Mouse (Mus musculus): ENCODE data around the gene Gm43302.
"Not testable (repeated sequence)": the region's sequence is repeated elsewhere in the genome, so short reads cannot be mapped to it uniquely, and the experiment has no call there.

Gene Gm43302

GRCm38 (mm10) chr5:105293226-105294165 lies at the start of gene Gm43302, which contains the start of gene Gbp6:
Gene Gm43302, minus strand, starts transcription at chr5:105293695.
Gene Gbp6, minus strand, starts transcription at chr5:105293698.
- DNase-seq (ENCODE audit: low spot score in 2 of 2) = not testable (repeated sequence)

- DNase-seq (ENCODE audit: low spot score in 2 of 2) = no peak
Measured at GRCm38 (mm10) chr5:105341281-105341680, 47.8 kb upstream of the Gm43302 start.

DNA sequence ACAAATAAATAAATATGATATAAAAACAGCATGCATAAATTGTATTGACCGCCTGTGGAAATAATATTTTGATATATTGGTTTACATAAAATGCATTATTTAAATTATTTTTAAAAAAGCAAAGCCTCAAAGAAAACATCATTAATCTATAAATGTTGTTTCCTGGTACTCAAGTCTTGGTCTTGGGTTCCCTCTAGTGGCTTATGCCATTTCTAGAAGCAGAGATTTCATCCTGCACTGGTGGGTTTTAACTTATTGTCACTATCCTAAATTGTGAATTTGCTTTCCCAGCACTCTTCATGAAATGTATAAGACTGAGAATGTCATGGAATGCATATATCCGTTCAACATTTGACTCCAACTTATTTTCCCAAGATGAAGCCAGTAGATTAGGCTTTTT lies 29.0 kb upstream of the Gm43302 start:
- no peak for DNase-seq (ENCODE audit: low spot score in 2 of 2)

GRCm38 (mm10) chr5:105310941-105311340 lies 17.4 kb upstream of the Gm43302 start:
- DNase-seq (ENCODE audit: low spot score in 2 of 2) = no peak

GRCm38 (mm10) chr5:105309148-105309547 lies 15.7 kb upstream of the Gm43302 start:
- DNase-seq (ENCODE audit: low spot score in 2 of 2) = not testable (repeated sequence)

GRCm38 (mm10) chr5:105306946-105307345 lies 13.5 kb upstream of the Gm43302 start:
- not testable (repeated sequence) for DNase-seq (ENCODE audit: low spot score in 2 of 2)

GRCm38 (mm10) chr5:105306159-105306581 lies 12.7 kb upstream of the Gm43302 start:
- DNase-seq (ENCODE audit: low spot score in 2 of 2) = no peak

GRCm38 (mm10) chr5:105305671-105306070 lies 12.2 kb upstream of the Gm43302 start:
- DNase-seq (ENCODE audit: low spot score in 2 of 2) = not testable (repeated sequence)

DNA sequence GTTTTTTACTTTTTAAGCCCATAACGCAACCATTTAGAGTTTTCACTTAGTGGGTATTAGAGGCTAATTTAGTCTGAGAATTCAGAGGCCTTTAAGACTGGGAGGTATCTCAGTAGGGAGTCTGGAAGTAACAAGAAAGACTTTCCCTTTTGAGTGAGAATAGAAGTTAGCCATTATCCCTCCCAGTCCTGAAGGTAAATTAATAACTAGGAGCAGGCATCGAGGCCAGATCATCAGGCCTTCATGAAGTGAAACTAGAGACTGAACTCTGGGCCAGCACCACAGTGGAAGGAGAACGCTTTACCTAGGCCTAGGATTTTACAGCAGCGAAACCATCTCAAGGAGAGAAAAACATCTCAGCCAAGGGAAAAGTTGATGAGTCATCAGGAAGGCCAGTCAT lies 8.5 kb upstream of the Gm43302 start:
- no peak for DNase-seq (ENCODE audit: low spot score in 2 of 2)

DNA sequence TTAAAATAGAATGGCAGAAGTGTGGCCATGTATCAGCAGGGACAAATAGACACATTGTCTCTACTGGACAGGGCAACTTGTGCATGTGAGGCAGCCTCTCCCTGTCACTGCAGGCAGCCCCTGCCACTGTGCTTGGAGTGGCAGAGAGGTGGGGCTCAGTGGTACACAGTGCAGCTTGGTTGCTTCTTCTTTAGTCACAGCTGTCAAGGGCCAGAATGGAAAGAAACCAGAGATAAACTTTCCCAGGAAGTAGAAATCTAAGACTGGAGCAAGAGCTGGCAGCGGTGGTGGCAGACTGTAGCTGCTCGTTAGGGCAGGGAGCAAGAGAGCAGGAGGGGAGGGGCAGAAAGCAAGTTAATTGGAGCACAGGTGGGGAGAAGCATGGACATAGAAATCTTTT lies 8.0 kb upstream of the Gm43302 start:
- no peak for DNase-seq (ENCODE audit: low spot score in 2 of 2)

DNA sequence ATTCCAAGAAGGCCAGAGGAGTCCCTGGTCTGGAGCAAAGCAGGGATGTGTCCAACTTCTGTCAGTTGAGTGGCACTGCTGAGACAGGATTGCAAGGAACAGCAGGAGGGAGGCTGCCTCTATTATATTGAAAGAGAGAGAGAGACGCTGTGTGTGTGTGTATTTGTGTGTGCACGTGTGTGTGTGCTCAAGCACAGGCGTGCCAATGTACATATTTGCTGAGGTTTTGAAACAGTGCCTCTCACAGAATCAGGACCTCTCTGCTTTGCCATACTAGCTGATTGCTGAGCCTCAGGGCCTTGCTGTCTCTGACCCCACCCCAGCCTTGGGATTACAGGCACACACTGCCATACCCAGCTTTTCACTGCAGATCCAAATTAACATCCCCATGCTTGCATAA lies 2.3 kb upstream of the Gm43302 start:
- DNase-seq (ENCODE audit: low spot score in 2 of 2) = no peak

DNA sequence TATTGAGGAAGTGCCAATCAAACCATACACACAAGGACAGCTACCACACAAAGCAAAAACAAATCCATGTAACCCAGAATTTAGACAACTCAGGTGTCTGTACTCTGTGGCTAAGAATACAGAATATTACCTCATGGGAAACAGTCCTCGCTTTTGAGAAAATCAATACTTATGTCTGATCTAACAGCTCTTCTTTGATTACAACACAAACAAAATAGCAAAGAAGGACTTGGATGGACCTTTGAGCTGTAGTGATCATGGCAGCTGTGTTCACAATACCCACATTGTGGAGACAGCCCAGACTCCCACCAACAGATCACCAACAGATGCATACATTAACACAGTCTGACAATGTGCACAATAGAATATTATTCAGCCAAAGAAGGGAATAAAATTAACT lies 1.0 kb downstream of the Gm43302 start:
- no peak for DNase-seq (ENCODE audit: low spot score in 2 of 2)

- DNase-seq (ENCODE audit: low spot score in 2 of 2) = not testable (repeated sequence)
Measured at GRCm38 (mm10) chr5:105290921-105291320, 2.6 kb downstream of the Gm43302 start.

- DNase-seq (ENCODE audit: low spot score in 2 of 2) = not testable (repeated sequence)
Measured at GRCm38 (mm10) chr5:105260673-105261072, 32.8 kb downstream of the Gm43302 start.

DNA sequence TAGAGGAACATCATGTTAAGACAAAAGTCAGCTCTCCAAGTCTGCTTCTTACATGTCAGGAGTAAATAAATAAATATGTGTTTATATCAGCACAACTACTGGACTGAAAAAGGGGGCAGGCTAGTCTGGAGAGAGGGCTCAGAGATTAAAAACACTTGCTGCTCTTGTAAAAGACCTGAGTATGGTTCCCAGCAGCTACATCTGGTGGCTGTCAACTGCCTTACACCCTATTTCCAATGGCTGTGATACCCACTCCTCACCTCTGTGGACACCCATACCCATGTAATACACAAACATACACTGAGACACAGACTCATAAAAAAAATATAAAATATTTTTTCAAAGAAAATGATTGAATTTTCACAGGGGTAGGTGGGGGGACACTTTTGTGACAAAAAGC lies 41.0 kb downstream of the Gm43302 start:
- no peak for DNase-seq (ENCODE audit: low spot score in 2 of 2)

- not testable (repeated sequence) for DNase-seq (ENCODE audit: low spot score in 2 of 2)
Measured at GRCm38 (mm10) chr5:105244741-105245140, 48.8 kb downstream of the Gm43302 start.

GRCm38 (mm10) chr5:105240982-105241381 lies 52.5 kb downstream of the Gm43302 start:
- DNase-seq (ENCODE audit: low spot score in 2 of 2) = not testable (repeated sequence)

DNA sequence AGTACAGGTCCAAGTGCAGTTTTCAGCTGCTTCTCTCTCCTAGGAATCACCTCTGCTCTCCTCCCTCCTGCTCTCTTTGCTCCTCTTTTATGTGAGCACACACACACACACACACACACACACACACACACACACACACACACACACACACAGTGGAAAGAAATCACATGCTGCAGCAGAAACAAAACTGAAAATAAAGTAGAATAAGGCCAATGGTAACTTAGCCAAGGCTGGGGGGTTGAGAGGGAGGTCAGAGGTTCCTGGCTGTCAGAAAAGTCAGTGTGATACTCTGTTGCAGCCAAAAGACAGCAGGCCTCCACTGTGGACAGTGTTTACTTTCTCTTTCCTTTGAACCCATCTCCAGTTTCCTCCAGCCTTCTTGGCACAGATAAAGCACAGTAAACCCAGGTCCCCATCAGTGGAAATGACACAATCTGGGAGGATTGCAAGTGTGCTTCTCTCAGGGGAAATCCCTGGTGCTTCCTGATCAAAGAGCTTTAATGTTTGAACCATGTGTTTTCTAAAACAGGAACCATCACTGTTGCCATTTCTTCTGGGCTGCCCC lies 53.9 kb downstream of the Gm43302 start, which contains the start of gene Gbp10:
TSS of gene Gbp10 (minus strand) at position 51 of the 565 bp plus-strand sequence.
- DNase-seq (ENCODE audit: low spot score in 2 of 2) = not testable (repeated sequence)

DNA sequence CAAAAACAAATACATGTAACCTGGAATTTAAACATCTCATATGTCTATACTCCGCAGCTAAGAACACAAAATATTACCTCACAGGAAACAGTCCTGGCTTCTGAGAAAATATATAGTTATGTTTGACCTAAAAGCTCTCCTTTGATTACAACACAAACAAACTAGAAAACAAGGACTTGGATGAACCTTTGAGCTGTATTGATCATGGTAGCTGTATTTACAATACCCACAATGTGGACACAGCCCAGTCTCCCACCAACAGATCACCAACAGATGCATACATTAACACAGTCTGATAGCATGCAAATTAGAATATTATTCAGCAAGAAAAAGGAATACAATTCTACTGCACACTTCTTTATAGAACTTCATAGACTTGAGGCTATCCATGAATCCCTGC lies 55.1 kb downstream of the Gm43302 start:
- DNase-seq (ENCODE audit: low spot score in 2 of 2) = not testable (repeated sequence)

GRCm38 (mm10) chr5:105236040-105236439 lies 57.5 kb downstream of the Gm43302 start:
- not testable (repeated sequence) for DNase-seq (ENCODE audit: low spot score in 2 of 2)

- DNase-seq (ENCODE audit: low spot score in 2 of 2) = not testable (repeated sequence)
Measured at GRCm38 (mm10) chr5:105208957-105209356, 84.5 kb downstream of the Gm43302 start.

DNA sequence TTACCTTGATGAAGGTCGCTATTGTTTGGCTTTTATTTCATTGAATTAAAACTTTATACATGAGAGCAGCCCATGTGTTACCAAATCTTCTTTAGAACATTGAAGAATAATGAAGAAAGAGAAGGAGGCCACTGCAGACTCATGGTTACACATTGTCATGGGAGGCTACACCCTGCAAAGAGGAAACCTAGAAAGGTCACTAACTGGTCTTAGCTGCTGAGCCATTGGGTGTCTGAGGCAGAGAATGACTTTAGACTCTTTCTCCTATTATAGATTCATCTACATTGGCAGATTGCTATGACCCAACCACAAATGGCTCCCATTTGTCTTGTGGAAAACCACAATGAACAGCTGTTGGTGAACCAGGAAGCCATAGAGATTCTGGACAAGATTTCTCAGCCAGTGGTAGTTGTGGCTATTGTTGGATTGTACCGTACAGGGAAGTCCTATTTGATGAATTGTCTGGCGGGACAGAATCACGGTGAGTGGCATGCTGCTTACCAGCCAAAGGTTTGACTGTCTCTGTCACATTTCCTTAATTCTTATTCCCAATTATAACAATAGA lies 92.6 kb downstream of the Gm43302 start:
- DNase-seq (ENCODE audit: low spot score in 2 of 2) = not testable (repeated sequence)
